Mouse (Mus musculus): ENCODE data around the gene Fam214a.

GRCm38 (mm10) chr9:74972736-74973135 lies 20.1 kb downstream of the Fam214a start:
- TF ChIP-seq CTCF (IDR thresholded peaks at IDR 0.05; ENCODE audit: low read depth, low read length) (no peak), POLR2A (IDR thresholded peaks at IDR 0.05; ENCODE audit: borderline replicate concordance, low read depth, low read length) (no peak)

Measured in bone marrow macrophage, adult 2 months (primary cell).